Mouse (Mus musculus) heart, postnatal 36 days (tissue): ENCODE results near the gene Clptm1l. TPM values are rescaled to one million over a fixed set of nuclear protein-coding genes. Genes with fewer than 3 reads are reported as not detected.
A peak's percentile ranks its signal among the peaks of the same experiment; 100 is the strongest.

Experiments
- DNase-seq, 2 experiments: peaks; one replicate each; pipeline ENCODE4 v3.0.0; 2021 to 2022
- intact Hi-C: fragments of 180-260 bp; cut with DNase I; formaldehyde crosslinking; loops from one replicate; pipeline ENCODE4 v1.15.1; 2025
- total RNA-seq, 2 experiments: library from RNA; stranded (reverse); gene quantifications; 2 replicates each; pipeline ENCODE4 v1.2.3; 2021

The Clptm1l gene
- 10 to 100 TPM; 56.7 to 65.2 TPM for total RNA-seq

GRCm38 (mm10) chr13:73603522-73604155, at the start of gene Clptm1l:
Gene Clptm1l (plus strand): TSS chr13:73604006.
- peak; percentile 96 to 98 for DNase-seq
- intact Hi-C loops, result loop anchor here (2.0 to 5.0 kb wide), 2 partner anchors 176 to 275 kb away; partner anchors contain the start of genes Mrpl36 and Ndufs6

- intact Hi-C loops, result no loop called here
- no peak for DNase-seq
Measured at GRCm38 (mm10) chr13:73564201-73564600, 39.6 kb upstream of the Clptm1l start.

- DNase-seq, result no peak
- intact Hi-C loops, result no loop called here
Measured at GRCm38 (mm10) chr13:73575051-73575450, 28.8 kb upstream of the Clptm1l start.

GRCm38 (mm10) chr13:73577277-73577676, 26.5 kb upstream of the Clptm1l start:
- DNase-seq, result no peak
- intact Hi-C loops, result no loop called here

- intact Hi-C loops, result no loop called here
- DNase-seq, result no peak
Measured at GRCm38 (mm10) chr13:73591488-73591887, 12.3 kb upstream of the Clptm1l start.

GRCm38 (mm10) chr13:73592546-73592945, 11.3 kb upstream of the Clptm1l start:
- intact Hi-C loops, result no loop called here
- DNase-seq, result no peak

- no peak for DNase-seq
- intact Hi-C loops, result no loop called here
Measured at GRCm38 (mm10) chr13:73596276-73596675, 7.5 kb upstream of the Clptm1l start.

GRCm38 (mm10) chr13:73600217-73600616, 3.6 kb upstream of the Clptm1l start:
- DNase-seq, result no peak
- intact Hi-C loops, result loop anchor here (5.0 kb wide), 1 partner anchor 173 kb away; no protein-coding TSS in a partner anchor

- no peak for DNase-seq
- intact Hi-C loops, result loop anchor here (5.0 kb wide), 1 partner anchor 176 kb away; no protein-coding TSS in a partner anchor
Measured at GRCm38 (mm10) chr13:73603046-73603445, 760 bp upstream of the Clptm1l start.

- intact Hi-C loops, result loop anchor here (2.0 to 5.0 kb wide), 2 partner anchors 177 to 276 kb away; partner anchors contain the start of genes Mrpl36 and Ndufs6
- DNase-seq, result no peak
Measured at GRCm38 (mm10) chr13:73604156-73604957, 551 bp downstream of the Clptm1l start.

GRCm38 (mm10) chr13:73618406-73618805, 14.6 kb downstream of the Clptm1l start:
- intact Hi-C loops, result no loop called here
- DNase-seq, result peak in 1 of 2 experiments; percentile 19

GRCm38 (mm10) chr13:73620637-73621036, 16.8 kb downstream of the Clptm1l start:
- DNase-seq, result no peak
- intact Hi-C loops, result no loop called here

GRCm38 (mm10) chr13:73626410-73626744, 22.6 kb downstream of the Clptm1l start:
- intact Hi-C loops, result loop anchor here (2.0 to 5.0 kb wide), 2 partner anchors 114 to 199 kb away; no protein-coding TSS in a partner anchor
- no peak for DNase-seq

GRCm38 (mm10) chr13:73626745-73627549, 23.1 kb downstream of the Clptm1l start, which contains the start of gene Tert:
Gene Tert (plus strand): TSS chr13:73626911.
- peak; percentile 9 to 18 for DNase-seq
- intact Hi-C loops, result loop anchor here (2.0 to 5.0 kb wide), 2 partner anchors 114 to 200 kb away; no protein-coding TSS in a partner anchor

- DNase-seq, result no peak
- intact Hi-C loops, result loop anchor here (5.0 kb wide), 1 partner anchor 201 kb away; no protein-coding TSS in a partner anchor
Measured at GRCm38 (mm10) chr13:73628586-73629113, 24.8 kb downstream of the Clptm1l start.

- intact Hi-C loops, result no loop called here
- no peak for DNase-seq
Measured at GRCm38 (mm10) chr13:73631837-73632236, 28.0 kb downstream of the Clptm1l start.

GRCm38 (mm10) chr13:73637826-73638225, 34.0 kb downstream of the Clptm1l start:
- intact Hi-C loops, result no loop called here
- DNase-seq, result no peak

GRCm38 (mm10) chr13:73641296-73641695, 37.5 kb downstream of the Clptm1l start:
- intact Hi-C loops, result no loop called here
- no peak for DNase-seq

- DNase-seq, result peak; percentile 10 to 37
- intact Hi-C loops, result loop anchor here (2.0 to 5.0 kb wide), 3 partner anchors 46 to 261 kb away; no protein-coding TSS in a partner anchor
Measured at GRCm38 (mm10) chr13:73646397-73647087, 42.7 kb downstream of the Clptm1l start.

- intact Hi-C loops, result no loop called here
- DNase-seq, result no peak
Measured at GRCm38 (mm10) chr13:73653266-73653665, 49.5 kb downstream of the Clptm1l start.
